Mouse (Mus musculus) kidney, postnatal 36 days (tissue): ENCODE results near the gene Gm5538.
A peak's percentile ranks its signal among the peaks of the same experiment; 100 is the strongest.

Source experiments
- DNase-seq, 2 experiments: peaks; one replicate each; pipeline ENCODE4 v3.0.0; 2021 to 2022; ENCODE audit warnings: mixed read lengths in 2 of 2

Gm5538 gene

DNA sequence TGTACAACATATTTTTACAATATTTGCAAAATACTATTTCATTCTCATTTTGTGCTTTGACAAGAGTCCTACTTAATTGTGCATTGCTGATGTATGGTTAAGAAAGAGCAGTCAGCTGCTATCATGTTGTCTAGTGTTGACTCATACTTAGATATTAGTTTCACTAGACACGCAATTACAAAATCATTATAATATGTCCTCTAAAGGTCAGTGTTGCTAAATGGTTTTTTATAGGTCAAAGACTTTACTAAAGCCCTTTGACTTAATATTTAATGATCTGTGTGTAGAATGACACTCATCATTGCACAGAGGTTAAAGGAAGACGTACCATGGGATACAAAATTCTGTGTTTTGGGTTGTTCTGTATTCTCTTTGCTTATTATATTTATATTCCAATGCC lies at the start of gene Gm5538:
TSS of gene Gm5538 (plus strand) at position 301 of the 400 bp plus-strand sequence.
- no peak for DNase-seq

GRCm38 (mm10) chr3:59697391-59697790 lies 32.2 kb upstream of the Gm5538 start:
- DNase-seq, result no peak

- no peak for DNase-seq
Measured at GRCm38 (mm10) chr3:59702614-59703110, 26.9 kb upstream of the Gm5538 start.

DNA sequence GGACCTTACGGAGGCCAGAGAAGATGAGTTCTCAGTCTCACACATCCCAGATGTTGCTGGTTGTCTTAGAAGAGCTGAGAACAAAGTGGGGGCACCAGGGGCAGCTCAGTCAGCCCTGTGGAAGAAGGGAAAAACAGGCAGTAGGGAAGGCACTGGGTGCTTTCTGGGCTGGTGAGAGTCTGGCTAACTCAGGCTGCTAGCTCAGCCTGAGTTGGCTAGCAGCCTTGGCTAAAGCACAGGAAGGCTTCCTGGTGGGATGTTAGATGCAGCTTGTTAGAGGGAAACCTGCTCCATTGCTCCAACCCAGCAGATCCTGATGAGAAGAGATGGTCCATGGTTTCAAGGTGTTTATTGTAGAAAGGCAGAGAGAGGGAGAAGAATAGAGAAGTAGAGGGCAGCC lies 10.3 kb downstream of the Gm5538 start:
- DNase-seq, result no peak

DNA sequence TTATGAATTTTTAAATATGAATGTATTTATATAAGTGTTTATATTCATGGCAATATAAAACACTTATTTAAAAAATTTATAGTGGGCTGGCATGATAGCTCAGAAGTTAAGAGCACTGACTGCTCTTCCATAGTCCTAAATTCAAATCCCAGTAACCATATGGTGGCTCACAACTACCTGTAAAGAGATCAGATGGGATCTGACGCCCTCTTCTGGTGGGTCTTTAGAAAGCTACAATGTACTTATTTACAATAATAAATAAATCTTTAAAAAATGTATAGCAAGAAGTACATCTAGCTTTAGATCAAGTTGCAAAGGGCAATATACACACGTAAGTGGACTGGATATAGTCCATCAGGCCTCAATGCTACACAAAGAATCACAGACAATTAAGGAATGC lies 14.6 kb downstream of the Gm5538 start:
- DNase-seq, result peak in 1 of 2 experiments; percentile 6
